Mouse (Mus musculus) mammary gland, adult 2 months (tissue): ENCODE data around the gene Rcan3. TPM values are rescaled to one million over a fixed set of nuclear protein-coding genes. Genes with fewer than 3 reads are reported as not detected.

Experiments used
- polyA plus RNA-seq: library from polyadenylated mRNA; depleted of rRNA; stranded (reverse); fragments of >200 nt; gene quantifications from 2 replicates; pipeline ENCODE4 v1.2.3, GENCODE M21; 2012; ENCODE audit warnings: low replicate concordance; rRNA removed

Rcan3 gene
- polyA plus RNA-seq, result 14.4 and 16.7 TPM in 2 replicates

DNA sequence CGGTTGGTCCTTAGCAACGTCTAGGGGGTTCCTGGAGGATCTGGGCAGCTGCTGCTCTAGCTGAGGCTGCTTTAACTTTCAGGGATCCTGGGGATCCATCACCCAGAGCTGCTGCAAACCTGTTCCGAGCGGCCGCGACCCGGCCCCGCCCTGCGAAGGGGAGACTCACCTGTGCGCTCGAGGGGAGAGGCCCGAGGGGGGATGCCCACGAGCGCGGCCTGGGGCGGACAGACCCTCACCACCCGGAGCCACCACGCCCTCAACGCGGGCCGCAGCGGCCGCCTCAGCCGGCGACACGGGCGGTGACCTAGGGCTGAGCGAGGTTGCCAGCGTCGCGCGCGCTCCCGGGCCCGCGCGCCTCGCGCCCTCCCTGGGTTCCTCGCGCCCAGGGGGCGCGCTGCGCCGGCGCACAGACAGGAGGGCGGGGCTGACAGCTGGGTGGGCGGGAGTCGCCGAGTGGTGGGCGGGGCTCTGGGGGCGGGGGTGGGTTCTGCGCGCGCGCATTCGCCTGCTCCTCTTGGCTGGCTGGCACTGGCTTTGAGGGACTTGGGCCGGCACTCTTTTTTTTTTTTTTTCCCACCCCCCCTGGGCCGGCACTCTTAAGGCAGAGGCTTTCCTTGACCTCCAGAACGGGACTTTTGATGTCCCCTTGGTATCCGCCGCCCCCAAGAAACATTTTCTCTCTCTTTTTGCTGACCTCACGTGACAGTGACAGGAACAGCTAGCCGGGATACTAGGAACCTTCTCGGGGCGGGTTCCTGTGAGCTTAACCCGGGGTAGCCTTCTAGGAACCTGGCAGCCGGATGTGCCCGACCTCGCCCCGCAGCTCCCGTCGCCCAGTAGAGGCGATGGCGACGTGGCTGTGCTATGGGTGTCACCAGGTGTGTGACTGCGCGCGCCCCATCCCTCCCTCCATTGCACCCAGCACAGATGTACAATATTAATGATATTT lies at the start of gene Rcan3:
TSS of gene Rcan3 (minus strand) at position 411 of the 952 bp plus-strand sequence.

DNA sequence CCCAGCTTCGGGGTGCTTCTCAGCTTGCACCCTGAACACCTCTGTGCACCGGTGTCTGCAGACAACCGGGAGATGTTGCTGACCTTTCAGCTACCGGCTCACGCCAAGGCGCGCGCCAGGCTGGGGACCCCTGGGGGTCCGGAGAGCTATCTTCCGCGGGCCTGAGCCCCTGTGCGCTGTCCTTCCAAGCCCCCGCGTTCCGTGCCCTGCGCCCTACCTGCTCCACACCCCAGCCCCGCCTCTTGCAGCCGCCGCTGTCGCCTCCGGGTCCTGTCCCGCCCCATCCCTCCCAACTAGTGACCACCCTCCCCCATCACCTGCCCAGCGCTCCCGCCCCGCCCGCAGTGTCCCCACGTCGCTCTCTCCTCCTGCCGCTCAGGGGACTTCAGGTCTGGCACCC lies 35.7 kb downstream of the Rcan3 start, which contains the start of gene Ncmap:
TSS of gene Ncmap (minus strand) at position 237 of the 400 bp plus-strand sequence.

Other genes with a start within 250 kb of the Rcan3 start
- gene Clic4, start 161.0 kb downstream of the Rcan3 start, polyA plus RNA-seq, result 64.2 and 87.2 TPM in 2 replicates
- gene Srrm1, start 80.5 kb downstream of the Rcan3 start, polyA plus RNA-seq, result 18.2 and 19.9 TPM in 2 replicates
- gene Ncmap, start 35.6 kb downstream of the Rcan3 start, polyA plus RNA-seq, result 10.5 and 12.8 TPM in 2 replicates
- 0.12 and 0.16 TPM in 2 replicates for gene Stpg1, start 60.9 kb upstream of the Rcan3 start, polyA plus RNA-seq
- 18.0 and 21.6 TPM in 2 replicates for gene Nipal3, start 61.2 kb upstream of the Rcan3 start, polyA plus RNA-seq
- gene Grhl3, start 139.8 kb upstream of the Rcan3 start, polyA plus RNA-seq, result 0.14 and 0.62 TPM in 2 replicates